Mouse (Mus musculus) hindbrain, embryonic 16.5 days (tissue): ENCODE measurements at regions not wholly inside any gene's neighbourhood (a gene's known extent, or its start where the extent isn't known, plus 50 kb on each side); places are given as distances from the start of the nearest gene placed in this dataset.
A peak's percentile ranks its signal among the peaks of the same experiment; 100 is the strongest.

Experiments
- ATAC-seq: fragments of 200-750 bp; cut with Nextera tagmentation; 2 replicates; pipeline ENCODE4 v1.8.0; 2017; ENCODE audit warnings: moderate TSS enrichment, moderate library complexity
- H3K27ac ChIP-seq: fragments of 300-500 bp; sonication (generic); 2 replicates; pipeline ENCODE4 v1.5.1; 2014; ENCODE audit warnings: low read depth, mild to moderate bottlenecking, control low read depth, low read length, moderate library complexity
- H3K27me3 ChIP-seq: fragments of 300-500 bp; sonication (generic); replicated peaks from 2 replicates; pipeline ENCODE4 v1.6.1; 2014; ENCODE audit warnings: low read length; ENCODE audit not compliant: control insufficient read depth, insufficient read depth
- H3K36me3 ChIP-seq: fragments of 300-500 bp; sonication (generic); 2 replicates; pipeline ENCODE4 v1.6.1; 2014; ENCODE audit warnings: mild to moderate bottlenecking, low read length, moderate library complexity, mixed read lengths; ENCODE audit not compliant: control insufficient read depth, insufficient read depth
- H3K4me1 ChIP-seq: fragments of 300-500 bp; sonication (generic); 2 replicates; pipeline ENCODE4 v1.6.1; 2014; ENCODE audit warnings: low read depth, low read length; ENCODE audit not compliant: control insufficient read depth, insufficient read depth
- H3K4me2 ChIP-seq: fragments of 300-500 bp; sonication (generic); 2 replicates; pipeline ENCODE4 v1.6.1; 2014; ENCODE audit warnings: mild to moderate bottlenecking, low read length, control low read depth, moderate library complexity
- H3K4me3 ChIP-seq: fragments of 300-500 bp; sonication (generic); 2 replicates; pipeline ENCODE4 v1.5.1; 2014; ENCODE audit warnings: mild to moderate bottlenecking, low read length, control low read depth, moderate library complexity
- H3K9ac ChIP-seq: fragments of 300-500 bp; sonication (generic); 2 replicates; pipeline ENCODE4 v1.6.1; 2014; ENCODE audit warnings: low read depth, mild to moderate bottlenecking, control low read depth, low read length, moderate library complexity
- H3K9me3 ChIP-seq: fragments of 300-500 bp; sonication (generic); 2 replicates; pipeline ENCODE4 v1.6.1; 2014; ENCODE audit warnings: mild to moderate bottlenecking, low read length, moderate library complexity; ENCODE audit not compliant: control insufficient read depth
- WGBS: fragments of 180-500 bp; shearing (Covaris S2); extraction: QIAGEN DNeasy Blood & Tissue Kit; methylation state at CpG from one replicate; pipeline ENCODE4 v1.1.7; 2014; 5-methylcytosine and 5-hydroxymethylcytosine counted together

GRCm38 (mm10) chr12:57918211-57918610, 293.4 kb upstream of the Sstr1 start:
- no peak overlapping the region for H3K27ac ChIP-seq
- H3K9me3 ChIP-seq = no peaks in the 10 kb centered on the region
- no peaks in the 10 kb centered on the region for H3K36me3 ChIP-seq
- ATAC-seq = no peak
- no peak overlapping the region for H3K4me2 ChIP-seq
- 89% methylated on average over 4 of the region's 4 CpGs for WGBS
- H3K27me3 ChIP-seq = no peaks in the 10 kb centered on the region
- no peak overlapping the region for H3K4me3 ChIP-seq
- H3K4me1 ChIP-seq = no peaks in the 10 kb centered on the region
- H3K9ac ChIP-seq = no peak overlapping the region

DNA sequence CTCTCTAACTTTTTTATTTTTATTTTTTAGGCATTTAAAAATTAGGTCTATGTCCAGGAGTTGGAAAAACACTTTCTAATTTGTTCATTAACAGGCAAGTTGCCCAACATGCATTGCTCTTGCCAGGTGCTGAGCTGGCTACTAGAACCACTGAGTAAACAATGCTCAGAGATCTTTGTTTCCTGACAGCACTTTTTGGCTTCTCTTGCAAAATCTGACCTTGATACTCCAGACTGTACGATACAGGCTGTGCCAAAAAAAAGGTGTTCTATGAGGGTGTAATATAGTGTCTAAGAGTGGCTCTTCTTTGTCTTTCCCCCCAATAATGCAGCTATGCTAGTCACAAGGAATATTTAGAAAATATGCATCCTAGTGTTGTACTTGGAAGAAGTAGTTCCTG, 289.5 kb upstream of the Sstr1 start:
- ATAC-seq = no peak
- Histone ChIP-seq H3K9me3 (no peaks in the 10 kb centered on the region), H3K4me3 (no peak overlapping the region), H3K27ac (no peak overlapping the region), H3K9ac (no peak overlapping the region), H3K27me3 (no peaks in the 10 kb centered on the region), H3K36me3 (no peaks in the 10 kb centered on the region), H3K4me2 (no peak overlapping the region), H3K4me1 (no peaks in the 10 kb centered on the region)
- 75% methylated on average over 1 of the region's 1 CpGs for WGBS

GRCm38 (mm10) chr12:57924422-57924821, 287.1 kb upstream of the Sstr1 start:
- H3K27ac ChIP-seq = no peak overlapping the region
- 0 out of 2 replicates have a peak, but pooled peaks cover 5% of the 10 kb centered on the region for H3K9me3 ChIP-seq
- 52% methylated on average over 2 of the region's 2 CpGs for WGBS
- no peak overlapping the region for H3K9ac ChIP-seq
- H3K4me3 ChIP-seq = no peak overlapping the region
- ATAC-seq = peak; percentile 72; the same call in 1 of the 2 replicates
- no peaks in the 10 kb centered on the region for H3K27me3 ChIP-seq
- no peaks in the 10 kb centered on the region for H3K4me1 ChIP-seq
- no peak overlapping the region for H3K4me2 ChIP-seq
- H3K36me3 ChIP-seq = no peaks in the 10 kb centered on the region

DNA sequence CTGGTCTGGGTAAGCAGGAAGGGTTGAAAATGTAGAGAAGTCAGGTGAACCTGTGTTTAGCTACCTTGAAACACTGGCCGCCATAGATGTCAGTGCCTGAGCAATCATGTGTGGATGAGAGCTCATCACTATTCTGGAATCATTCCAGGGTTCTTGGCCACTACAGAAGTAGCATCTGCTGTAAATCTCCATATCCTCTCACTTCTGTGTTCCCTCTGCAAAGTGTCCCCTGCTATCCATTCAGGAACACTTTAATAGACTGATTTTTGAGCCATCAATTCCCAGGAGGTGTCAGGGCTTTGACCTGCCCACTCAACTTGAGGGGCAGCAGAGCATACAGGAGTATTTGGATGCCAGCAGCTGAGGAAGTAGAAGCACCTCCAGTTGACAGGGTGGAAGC, 284.7 kb upstream of the Sstr1 start:
- H3K9ac ChIP-seq = no peak overlapping the region
- H3K27me3 ChIP-seq = no peaks in the 10 kb centered on the region
- no peak overlapping the region for H3K27ac ChIP-seq
- 0 out of 2 replicates have a peak, but pooled peaks cover 5% of the 10 kb centered on the region for H3K9me3 ChIP-seq
- H3K4me2 ChIP-seq = no peak overlapping the region
- H3K4me3 ChIP-seq = no peak overlapping the region
- H3K36me3 ChIP-seq = no peaks in the 10 kb centered on the region
- 62% methylated on average over 1 of the region's 1 CpGs for WGBS
- H3K4me1 ChIP-seq = no peaks in the 10 kb centered on the region
- ATAC-seq = peak; percentile 79; the same call in 1 of the 2 replicates

GRCm38 (mm10) chr12:57928030-57928429, 283.5 kb upstream of the Sstr1 start:
- no peak overlapping the region for H3K27ac ChIP-seq
- WGBS = 89% methylated on average over 5 of the region's 5 CpGs
- H3K4me1 ChIP-seq = no peaks in the 10 kb centered on the region
- 0 out of 2 replicates have a peak, but pooled peaks cover 5% of the 10 kb centered on the region for H3K9me3 ChIP-seq
- no peak overlapping the region for H3K4me2 ChIP-seq
- H3K36me3 ChIP-seq = no peaks in the 10 kb centered on the region
- H3K27me3 ChIP-seq = no peaks in the 10 kb centered on the region
- ATAC-seq = no peak
- no peak overlapping the region for H3K4me3 ChIP-seq
- H3K9ac ChIP-seq = no peak overlapping the region

DNA sequence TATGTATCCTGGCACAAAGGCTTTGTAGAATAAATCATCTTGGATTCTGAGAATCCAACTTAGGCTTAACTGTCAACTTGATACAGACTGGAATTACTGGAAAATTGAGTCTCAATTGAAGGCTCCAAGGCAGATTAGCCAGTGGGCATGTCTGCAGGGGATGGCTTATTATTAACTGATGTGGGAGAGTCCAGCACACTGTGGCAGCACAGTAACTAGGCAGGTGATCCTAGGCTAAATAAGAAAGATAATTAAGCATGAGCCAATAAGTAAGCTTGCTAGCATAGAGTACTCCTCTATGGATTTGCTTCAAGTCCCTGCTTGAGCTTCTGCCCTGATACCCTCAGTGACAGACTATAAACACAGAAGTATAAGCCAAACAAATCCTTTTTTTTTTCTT, 279.7 kb upstream of the Sstr1 start:
- no peak overlapping the region for H3K4me2 ChIP-seq
- no peak overlapping the region for H3K9ac ChIP-seq
- H3K4me3 ChIP-seq = no peak overlapping the region
- 0 out of 2 replicates have a peak, but pooled peaks cover 5% of the 10 kb centered on the region for H3K9me3 ChIP-seq
- no peaks in the 10 kb centered on the region for H3K27me3 ChIP-seq
- no peak overlapping the region for H3K27ac ChIP-seq
- no peaks in the 10 kb centered on the region for H3K4me1 ChIP-seq
- ATAC-seq = no peak
- no peaks in the 10 kb centered on the region for H3K36me3 ChIP-seq

- 49% methylated on average over 5 of the region's 5 CpGs for WGBS
- Histone ChIP-seq H3K27ac (no peak overlapping the region), H3K27me3 (no peaks in the 10 kb centered on the region), H3K4me3 (no peak overlapping the region), H3K4me1 (no peaks in the 10 kb centered on the region), H3K9me3 (no peaks in the 10 kb centered on the region), H3K36me3 (no peaks in the 10 kb centered on the region), H3K4me2 (no peak overlapping the region), H3K9ac (no peak overlapping the region)
- no peak for ATAC-seq
Observed at GRCm38 (mm10) chr12:57949886-57950285, 261.7 kb upstream of the Sstr1 start.

- ATAC-seq = no peak
- Histone ChIP-seq H3K9me3 (no peaks in the 10 kb centered on the region), H3K9ac (no peak overlapping the region), H3K4me2 (no peak overlapping the region), H3K27me3 (no peaks in the 10 kb centered on the region), H3K4me3 (no peak overlapping the region), H3K36me3 (no peaks in the 10 kb centered on the region), H3K27ac (no peak overlapping the region), H3K4me1 (no peaks in the 10 kb centered on the region)
- 85% methylated on average over 2 of the region's 2 CpGs for WGBS
Observed at GRCm38 (mm10) chr12:57958527-57958926, 253.0 kb upstream of the Sstr1 start.

DNA sequence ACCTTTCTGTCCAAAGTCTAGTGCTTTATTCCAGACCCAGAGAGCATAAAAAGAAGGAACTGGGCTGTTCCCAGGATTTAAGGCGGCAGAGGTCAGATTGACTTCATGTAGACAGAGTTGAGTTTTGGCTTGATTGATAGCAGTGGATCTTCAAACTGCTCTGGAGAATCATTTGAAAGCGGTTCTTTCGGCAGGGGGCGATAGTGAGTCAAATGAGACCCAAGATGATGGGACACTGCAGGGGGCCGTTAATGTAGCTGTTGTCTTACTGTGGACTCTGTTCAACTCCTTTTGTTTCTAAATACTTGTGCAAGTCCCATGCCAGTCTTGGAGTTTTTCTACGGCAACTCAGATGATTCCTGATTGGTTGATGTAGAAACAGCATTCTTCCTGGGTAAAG, 251.4 kb upstream of the Sstr1 start:
- 80% methylated on average over 6 of the region's 6 CpGs for WGBS
- Histone ChIP-seq H3K4me3 (no peak overlapping the region), H3K9me3 (no peaks in the 10 kb centered on the region), H3K4me1 (no peaks in the 10 kb centered on the region), H3K9ac (no peak overlapping the region), H3K36me3 (no peaks in the 10 kb centered on the region), H3K27ac (no peak overlapping the region), H3K27me3 (no peaks in the 10 kb centered on the region), H3K4me2 (no peak overlapping the region)
- ATAC-seq = no peak

DNA sequence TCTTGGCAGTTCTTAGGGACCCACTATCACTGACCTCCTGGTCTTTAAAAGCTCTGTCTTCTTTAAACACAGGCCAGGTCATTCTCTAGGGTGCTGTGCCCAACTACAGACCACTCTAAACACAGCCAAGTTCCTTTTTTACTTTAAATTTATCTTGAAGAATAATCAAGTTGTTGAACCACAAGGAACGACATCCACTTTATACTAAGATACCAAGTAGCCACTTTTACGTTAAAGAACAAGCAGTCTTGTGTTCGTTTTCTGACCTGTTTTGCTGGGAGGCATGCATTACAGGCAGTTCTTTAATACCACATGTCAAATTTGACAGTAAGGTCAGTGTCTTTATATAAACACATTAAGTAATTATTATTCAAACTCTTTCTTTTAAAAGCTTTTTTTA, 242.4 kb upstream of the Sstr1 start:
- H3K27ac ChIP-seq = no peak overlapping the region
- H3K36me3 ChIP-seq = no peaks in the 10 kb centered on the region
- H3K4me1 ChIP-seq = no peaks in the 10 kb centered on the region
- WGBS = 84% methylated on average over 3 of the region's 3 CpGs
- H3K27me3 ChIP-seq = no peaks in the 10 kb centered on the region
- H3K4me2 ChIP-seq = no peak overlapping the region
- ATAC-seq = no peak
- no peak overlapping the region for H3K9ac ChIP-seq
- no peaks in the 10 kb centered on the region for H3K9me3 ChIP-seq
- H3K4me3 ChIP-seq = no peak overlapping the region
